Mouse (Mus musculus) heart, postnatal 0 days (tissue): Measurements from ENCODE around the gene Ablim2. TPM values are rescaled to one million over a fixed set of nuclear protein-coding genes. Genes with fewer than 3 reads are reported as not detected.
A peak's percentile ranks its signal among the peaks of the same experiment; 100 is the strongest.

Source experiments
- ATAC-seq: fragments of 200-750 bp; cut with Nextera tagmentation; 2 replicates; pipeline ENCODE4 v1.8.0; 2017; ENCODE audit warnings: low read depth, moderate number of reproducible peaks, moderate library complexity; ENCODE audit not compliant: insufficient read depth
- DNase-seq: peaks from one replicate; pipeline ENCODE4 v3.0.0-alpha.2; 2016; ENCODE audit warnings: low spot score
- H3K27ac ChIP-seq: fragments of 300-500 bp; sonication (generic); 2 replicates; pipeline ENCODE4 v1.5.1; 2014; ENCODE audit warnings: low read depth, mild to moderate bottlenecking
- H3K27me3 ChIP-seq: fragments of 300-500 bp; sonication (generic); 2 replicates; pipeline ENCODE4 v1.6.1; 2014; ENCODE audit warnings: low read length, mixed read lengths; ENCODE audit not compliant: control insufficient read depth, insufficient read depth
- H3K36me3 ChIP-seq: fragments of 300-500 bp; sonication (generic); replicated peaks from 2 replicates; pipeline ENCODE4 v1.6.1; 2014; ENCODE audit warnings: low read length, mixed read lengths; ENCODE audit not compliant: control insufficient read depth, insufficient read depth
- H3K4me1 ChIP-seq: fragments of 300-500 bp; sonication (generic); 2 replicates; pipeline ENCODE4 v1.6.1; 2014; ENCODE audit warnings: antibody characterized with exemption; ENCODE audit not compliant: control insufficient read depth, insufficient read depth
- H3K4me2 ChIP-seq: fragments of 300-500 bp; sonication (generic); 2 replicates; pipeline ENCODE4 v1.6.1; 2014; ENCODE audit warnings: low read depth, mild to moderate bottlenecking, low read length, moderate library complexity
- H3K4me3 ChIP-seq: fragments of 300-500 bp; sonication (generic); 2 replicates; pipeline ENCODE4 v1.5.1; 2014; ENCODE audit warnings: low read depth, low read length
- H3K9ac ChIP-seq: fragments of 300-500 bp; sonication (generic); replicated peaks from 2 replicates; pipeline ENCODE4 v1.6.1; 2014; ENCODE audit warnings: low read depth, low read length, mixed read lengths
- H3K9me3 ChIP-seq: fragments of 300-500 bp; sonication (generic); replicated peaks from 2 replicates; pipeline ENCODE4 v1.6.1; 2016; ENCODE audit warnings: low read length; ENCODE audit not compliant: control insufficient read depth
- CTCF ChIP-seq: IDR thresholded peaks from 2 replicates; pipeline ENCODE4 v1.5.1; 2016; ENCODE audit warnings: antibody characterized with exemption, control low read depth, low read depth
- EP300 ChIP-seq: IDR thresholded peaks from 2 replicates; pipeline ENCODE4 v1.6.1; 2016; ENCODE audit warnings: antibody characterized with exemption, low read depth
- WGBS: fragments of 180-500 bp; shearing (Covaris S2); extraction: QIAGEN DNeasy Blood & Tissue Kit; methylation state at CpG from one replicate; pipeline ENCODE4 v1.1.7; 2014; 5-methylcytosine and 5-hydroxymethylcytosine counted together
- polyA plus RNA-seq: library from polyadenylated mRNA; unstranded; fragments of >200 nt; fragmentation: Nextera tagmentation; extraction: Ambion mirVana; gene quantifications from 2 replicates; pipeline ENCODE4 v1.2.1, GENCODE M21; 2015
- total RNA-seq: library from RNA; depleted of rRNA; stranded (reverse); fragments of >200 nt; gene quantifications from 2 replicates; pipeline ENCODE4 v1.2.3, GENCODE M21; 2014; ENCODE audit warnings: low replicate concordance

The Ablim2 gene
- total and polyA plus RNA-seq, 2 experiments from 2014 or later: 8.8 to 22.1 TPM

DNA sequence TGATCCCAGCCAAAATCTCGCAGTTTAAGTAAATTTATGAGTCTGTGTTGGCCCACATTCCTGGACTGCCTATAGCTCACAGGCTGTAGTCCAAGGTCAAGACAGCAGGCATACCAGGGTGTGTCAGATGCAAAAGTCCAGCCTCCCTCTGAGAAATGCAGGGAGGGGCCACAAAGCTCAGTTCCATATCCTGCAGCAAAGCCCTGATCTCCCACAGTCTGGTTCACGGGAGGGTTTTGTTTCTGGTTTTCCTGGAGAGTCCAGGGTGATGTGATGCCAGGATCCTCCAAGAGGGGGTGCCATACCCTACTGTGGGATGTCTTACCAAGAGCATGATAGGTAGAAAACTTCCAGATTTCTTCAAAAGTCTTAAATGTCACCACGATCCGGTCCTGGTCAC, 39.7 kb upstream of the Ablim2 start:
- no peaks in the 10 kb centered on the region for H3K27me3 ChIP-seq
- H3K27ac ChIP-seq: no peak overlapping the region
- no peaks in the 10 kb centered on the region for H3K9me3 ChIP-seq
- H3K4me1 ChIP-seq: peaks cover 14% of the 10 kb centered on the region
- no peak overlapping the region for H3K4me2 ChIP-seq
- H3K36me3 ChIP-seq: peaks cover 8% of the 10 kb centered on the region; the same call in 1 of the 2 replicates
- DNase-seq: peak; percentile 42
- TF ChIP-seq EP300: no peak
- peak; percentile 57 for TF ChIP-seq CTCF
- WGBS: 35% methylated on average over 4 of the region's 4 CpGs
- ATAC-seq: peak; percentile 19; the same call in 1 of the 2 replicates
- H3K9ac ChIP-seq: no peak overlapping the region
- H3K4me3 ChIP-seq: no peak overlapping the region

DNA sequence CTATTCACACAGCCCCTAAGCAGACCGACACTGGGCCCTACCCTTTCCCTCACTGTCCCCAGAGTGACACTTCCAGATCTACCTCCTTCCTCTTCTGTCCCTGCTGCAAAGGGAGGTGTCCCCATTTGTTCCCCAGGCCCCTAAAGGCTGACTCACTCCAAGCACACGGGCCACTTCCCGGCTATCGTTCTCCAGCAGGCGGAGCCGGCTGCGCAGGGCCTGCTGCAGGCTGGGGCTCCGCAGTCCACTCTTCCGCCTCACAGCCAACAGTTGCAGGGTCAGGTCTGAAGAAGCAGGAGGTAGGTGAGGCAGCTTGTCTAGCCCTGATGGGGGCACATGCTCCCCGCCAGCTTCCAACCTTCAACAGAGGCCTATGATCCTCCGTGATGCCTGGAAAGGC, 38.9 kb upstream of the Ablim2 start:
- Histone ChIP-seq H3K9ac (no peak overlapping the region), H3K27ac (no peak overlapping the region), H3K27me3 (no peaks in the 10 kb centered on the region), H3K4me3 (no peak overlapping the region), H3K36me3 (peaks cover 8% of the 10 kb centered on the region; the same call in 1 of the 2 replicates), H3K4me2 (no peak overlapping the region), H3K4me1 (peaks cover 18% of the 10 kb centered on the region), H3K9me3 (no peaks in the 10 kb centered on the region)
- 65% methylated on average over 10 of the region's 11 CpGs for WGBS
- no peak for DNase-seq
- TF ChIP-seq CTCF (no peak), EP300 (no peak)
- ATAC-seq: no peak

DNA sequence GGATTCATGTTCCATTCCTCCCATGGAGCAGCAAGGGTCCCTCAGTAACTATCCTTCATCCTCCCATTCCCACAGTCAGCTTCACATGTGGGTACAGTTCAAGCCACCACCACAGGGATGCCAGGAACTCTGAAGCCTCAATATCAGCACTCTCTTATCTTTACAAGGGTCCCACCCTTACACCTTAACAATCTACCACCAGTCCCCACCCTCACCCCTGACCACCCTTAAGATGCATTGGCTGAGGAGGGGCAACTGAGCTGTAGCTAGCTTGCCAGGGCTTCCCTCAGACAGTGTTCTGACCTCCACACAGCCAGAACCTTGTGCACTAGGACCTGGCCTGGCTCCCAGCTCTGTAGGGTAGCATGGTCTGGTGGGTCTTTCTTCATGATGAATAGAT, 38.3 kb upstream of the Ablim2 start:
- no peak for TF ChIP-seq EP300
- TF ChIP-seq CTCF: no peak
- no peak overlapping the region for H3K9ac ChIP-seq
- H3K9me3 ChIP-seq: no peaks in the 10 kb centered on the region
- no peak for DNase-seq
- H3K27ac ChIP-seq: no peak overlapping the region
- no peak for ATAC-seq
- no peak overlapping the region for H3K4me2 ChIP-seq
- H3K36me3 ChIP-seq: peaks cover 8% of the 10 kb centered on the region; the same call in 1 of the 2 replicates
- peaks cover 18% of the 10 kb centered on the region for H3K4me1 ChIP-seq
- no peak overlapping the region for H3K4me3 ChIP-seq
- no peaks in the 10 kb centered on the region for H3K27me3 ChIP-seq

DNA sequence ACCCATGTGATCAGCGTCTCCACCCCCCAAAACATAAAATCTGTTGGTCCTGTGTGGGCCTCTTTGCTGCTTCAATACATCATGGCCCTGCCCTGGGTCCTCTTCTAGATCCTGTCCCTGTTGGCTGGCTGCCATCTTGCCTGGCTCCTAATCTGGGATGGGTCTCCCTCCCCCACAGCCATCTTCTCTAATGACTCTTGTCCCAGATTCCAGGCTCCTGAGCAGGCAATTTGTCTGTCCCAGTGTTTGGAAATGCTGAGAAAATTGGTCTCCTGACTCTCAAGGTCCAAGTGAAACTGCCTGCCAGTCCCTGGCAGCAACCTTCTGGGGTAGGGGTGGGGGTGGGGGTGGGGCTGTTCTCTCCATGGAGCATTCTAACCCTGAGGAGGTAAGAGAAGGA, 37.8 kb upstream of the Ablim2 start:
- WGBS: 84% methylated on average over 1 of the region's 1 CpGs
- no peaks in the 10 kb centered on the region for H3K9me3 ChIP-seq
- H3K4me1 ChIP-seq: peaks cover 18% of the 10 kb centered on the region
- peaks cover 8% of the 10 kb centered on the region; the same call in 1 of the 2 replicates for H3K36me3 ChIP-seq
- no peaks in the 10 kb centered on the region for H3K27me3 ChIP-seq
- no peak overlapping the region for H3K4me2 ChIP-seq
- no peak for TF ChIP-seq CTCF
- no peak for TF ChIP-seq EP300
- H3K4me3 ChIP-seq: no peak overlapping the region
- H3K27ac ChIP-seq: no peak overlapping the region
- no peak overlapping the region for H3K9ac ChIP-seq
- ATAC-seq (no peak), DNase-seq (no peak)

DNA sequence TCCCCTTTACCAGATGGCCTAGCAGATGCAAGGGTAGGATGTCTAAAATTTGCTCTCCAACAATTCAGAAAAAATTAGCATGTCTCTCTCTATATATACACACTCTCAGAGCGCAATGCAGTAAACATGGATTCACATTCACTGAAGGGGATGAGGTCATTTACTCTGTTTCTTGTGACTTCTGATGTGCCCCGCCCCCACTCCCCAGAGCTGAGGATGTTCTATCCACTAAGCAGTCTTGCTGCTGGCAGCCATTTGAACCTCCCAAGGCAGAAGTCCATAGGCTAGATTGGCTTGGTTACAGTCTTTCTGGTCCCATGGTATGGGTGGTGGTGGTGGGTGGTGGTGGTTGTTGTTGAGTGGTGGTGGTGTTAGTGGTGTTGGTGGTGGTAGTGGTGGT, 35.7 kb upstream of the Ablim2 start:
- Histone ChIP-seq H3K27me3 (no peaks in the 10 kb centered on the region), H3K9ac (no peak overlapping the region; the same call in 1 of the 2 replicates), H3K4me1 (peaks cover 18% of the 10 kb centered on the region), H3K4me2 (no peak overlapping the region), H3K9me3 (no peaks in the 10 kb centered on the region), H3K36me3 (peaks cover 6% of the 10 kb centered on the region; the same call in 1 of the 2 replicates), H3K27ac (no peak overlapping the region), H3K4me3 (no peak overlapping the region)
- 88% methylated on average over 2 of the region's 2 CpGs for WGBS
- DNase-seq: no peak
- ATAC-seq: no peak
- TF ChIP-seq EP300: no peak
- no peak for TF ChIP-seq CTCF

DNA sequence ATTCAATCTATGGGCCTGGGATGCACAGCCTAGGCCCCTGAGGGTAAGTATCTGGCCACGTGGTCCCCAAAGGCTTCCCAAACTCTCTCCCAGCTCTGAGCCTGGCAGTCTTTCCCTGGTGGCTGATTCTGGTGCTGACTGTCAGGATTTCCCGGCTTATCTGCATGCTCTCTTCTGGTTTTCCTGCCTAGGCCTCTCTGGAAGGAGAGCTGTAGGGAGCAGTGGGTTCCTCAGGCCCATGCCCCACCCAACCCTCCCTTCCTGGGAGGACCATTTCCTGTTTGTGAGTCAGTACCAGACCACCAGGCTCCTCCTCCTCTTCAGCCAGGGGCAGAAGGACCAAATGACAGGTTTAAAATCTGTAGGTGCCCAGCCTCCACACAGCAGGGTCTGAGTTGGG, 35.0 kb upstream of the Ablim2 start:
- no peaks in the 10 kb centered on the region for H3K27me3 ChIP-seq
- ATAC-seq (peak; percentile 59), DNase-seq (no peak)
- peaks cover 18% of the 10 kb centered on the region for H3K4me1 ChIP-seq
- no peak for TF ChIP-seq EP300
- TF ChIP-seq CTCF: no peak
- H3K36me3 ChIP-seq: no peaks in the 10 kb centered on the region
- H3K4me2 ChIP-seq: no peak overlapping the region
- no peak overlapping the region for H3K9ac ChIP-seq
- WGBS: 10% methylated on average over 2 of the region's 2 CpGs
- no peaks in the 10 kb centered on the region for H3K9me3 ChIP-seq
- H3K4me3 ChIP-seq: no peak overlapping the region
- peak overlapping the region; percentile 47 for H3K27ac ChIP-seq
